Mouse (Mus musculus) monocyte, adult 5-6 weeks (primary cell): ENCODE measurements at regions not wholly inside any gene's neighbourhood (a gene's known extent, or its start where the extent isn't known, plus 50 kb on each side); places are given as distances from the start of the nearest gene placed in this dataset.

Source experiments
- ATAC-seq: fragments of 153-309, 156-312 bp; replicated peaks from 2 replicates; pipeline ENCODE4 v1.8.0; 2017; ENCODE audit warnings: mild to moderate bottlenecking; ENCODE audit not compliant: low TSS enrichment, insufficient number of reproducible peaks, severe bottlenecking, poor library complexity, low FRiP score

DNA sequence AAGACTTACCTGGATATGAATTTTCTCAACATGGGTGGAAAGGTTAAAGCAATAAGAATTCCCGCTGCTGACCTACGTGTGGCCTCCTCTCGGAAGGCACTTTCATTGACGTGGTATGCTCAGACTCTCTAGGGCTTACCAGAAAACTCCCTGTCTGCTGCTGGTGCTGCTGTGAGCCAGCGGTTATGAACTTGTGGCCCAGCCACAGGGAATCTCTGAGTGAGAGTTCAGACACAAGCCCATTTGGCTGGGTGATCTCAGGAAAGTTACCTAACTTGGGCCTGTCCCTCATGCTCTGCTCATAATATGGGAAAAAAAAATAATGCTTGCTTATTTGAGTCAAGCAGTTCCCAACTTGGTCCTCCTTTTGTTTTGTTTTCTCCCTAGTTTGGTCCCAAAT lies 459.5 kb upstream of the Adamts5 start:
- ATAC-seq = no peak

GRCm38 (mm10) chr16:86355036-86355435 lies 453.4 kb upstream of the Adamts5 start:
- ATAC-seq = no peak

DNA sequence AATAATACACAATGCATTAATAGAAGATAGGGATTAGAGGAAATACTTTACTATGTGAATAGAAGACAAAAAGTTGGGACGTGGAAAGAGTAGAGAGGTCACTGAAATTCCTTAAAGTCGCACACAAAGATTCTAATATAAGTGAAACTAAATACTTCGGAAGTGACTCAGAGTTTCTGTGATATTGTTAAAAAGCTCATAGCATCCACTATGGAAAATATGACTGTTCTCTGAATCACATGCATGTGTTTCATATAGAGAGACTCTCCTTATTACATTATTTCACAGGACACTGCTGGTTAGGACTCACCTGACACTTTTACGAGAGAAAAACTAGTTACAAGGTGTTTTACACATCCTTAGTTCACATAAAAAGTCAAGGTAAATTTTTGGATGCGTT lies 446.1 kb upstream of the Adamts5 start:
- ATAC-seq = no peak

DNA sequence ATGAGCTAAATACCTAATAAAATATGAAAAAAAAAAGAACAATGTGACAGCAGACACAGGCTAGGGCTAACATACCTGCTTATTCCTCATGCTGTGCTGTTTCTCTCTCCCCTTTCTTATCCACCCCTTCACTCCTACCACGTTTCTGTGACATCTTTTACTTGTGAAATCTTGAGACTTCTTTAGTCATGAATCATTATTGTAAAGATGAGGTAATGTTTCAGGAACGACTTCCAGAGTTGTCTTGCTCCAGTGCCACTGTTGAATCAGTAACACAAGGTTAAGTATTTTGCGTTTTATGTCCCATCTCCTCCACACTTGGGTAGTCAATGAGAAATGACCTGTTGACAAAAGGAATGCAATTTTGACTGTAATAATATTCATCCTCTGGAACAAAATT lies 445.3 kb upstream of the Adamts5 start:
- no peak for ATAC-seq

DNA sequence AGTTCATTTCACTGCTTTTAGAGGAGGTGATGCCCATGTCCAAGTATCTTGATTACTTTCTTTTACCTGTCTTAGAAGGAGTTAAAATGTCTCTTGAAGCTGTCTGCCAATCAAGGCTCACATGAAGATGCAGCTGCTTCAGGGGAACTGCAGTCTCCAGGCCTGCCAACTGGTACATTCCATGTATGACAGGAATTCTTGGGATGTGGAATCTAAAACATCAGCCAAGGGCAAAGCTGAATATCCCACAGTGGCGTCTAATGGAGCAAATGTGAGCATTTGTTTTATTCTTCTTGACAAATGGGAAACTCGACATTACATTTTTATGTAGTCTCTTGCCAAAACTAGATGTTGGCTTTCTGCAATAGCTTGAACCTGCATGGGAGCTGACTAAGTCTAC lies 438.7 kb upstream of the Adamts5 start:
- no peak for ATAC-seq

DNA sequence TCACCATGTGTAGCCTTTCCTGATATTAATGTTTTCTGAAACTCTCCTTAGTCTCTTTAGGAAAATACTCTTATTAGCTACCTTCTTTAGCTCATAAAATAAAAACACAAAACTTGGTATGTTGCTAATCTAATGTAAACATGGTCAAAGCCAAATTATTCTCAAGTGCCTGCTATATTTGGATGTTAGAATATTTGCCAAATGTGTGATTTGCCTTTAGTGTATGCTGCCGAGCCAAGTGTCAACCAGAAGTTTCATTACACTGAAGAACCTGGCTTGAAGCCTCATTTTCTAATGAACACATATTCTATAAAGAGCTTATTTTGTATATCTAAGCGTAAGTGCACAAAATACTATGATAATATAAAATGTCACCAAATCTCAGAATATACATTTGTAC lies 423.8 kb upstream of the Adamts5 start:
- no peak for ATAC-seq

GRCm38 (mm10) chr16:86318898-86319297 lies 417.3 kb upstream of the Adamts5 start:
- ATAC-seq = no peak

GRCm38 (mm10) chr16:86309696-86310095 lies 408.1 kb upstream of the Adamts5 start:
- ATAC-seq = no peak

DNA sequence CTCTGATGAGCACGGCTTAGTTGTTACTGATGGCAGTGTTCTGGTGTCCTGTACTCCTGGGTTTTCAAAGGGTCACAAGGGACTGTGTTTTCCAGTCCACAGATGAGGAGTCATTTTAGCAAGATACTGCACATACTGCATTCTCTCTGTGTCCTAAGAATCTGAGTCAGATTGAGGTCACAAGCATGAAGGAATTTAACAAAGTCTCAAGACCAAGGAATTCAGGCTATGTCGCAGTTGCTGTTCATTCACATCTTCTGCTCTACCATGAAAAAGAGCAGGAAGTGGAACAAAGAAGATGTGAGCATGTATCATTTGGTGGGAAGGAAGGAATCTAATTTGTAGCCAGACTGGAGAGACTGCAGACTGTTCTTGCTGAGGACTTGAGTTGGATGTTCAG lies 402.2 kb upstream of the Adamts5 start:
- ATAC-seq = no peak

DNA sequence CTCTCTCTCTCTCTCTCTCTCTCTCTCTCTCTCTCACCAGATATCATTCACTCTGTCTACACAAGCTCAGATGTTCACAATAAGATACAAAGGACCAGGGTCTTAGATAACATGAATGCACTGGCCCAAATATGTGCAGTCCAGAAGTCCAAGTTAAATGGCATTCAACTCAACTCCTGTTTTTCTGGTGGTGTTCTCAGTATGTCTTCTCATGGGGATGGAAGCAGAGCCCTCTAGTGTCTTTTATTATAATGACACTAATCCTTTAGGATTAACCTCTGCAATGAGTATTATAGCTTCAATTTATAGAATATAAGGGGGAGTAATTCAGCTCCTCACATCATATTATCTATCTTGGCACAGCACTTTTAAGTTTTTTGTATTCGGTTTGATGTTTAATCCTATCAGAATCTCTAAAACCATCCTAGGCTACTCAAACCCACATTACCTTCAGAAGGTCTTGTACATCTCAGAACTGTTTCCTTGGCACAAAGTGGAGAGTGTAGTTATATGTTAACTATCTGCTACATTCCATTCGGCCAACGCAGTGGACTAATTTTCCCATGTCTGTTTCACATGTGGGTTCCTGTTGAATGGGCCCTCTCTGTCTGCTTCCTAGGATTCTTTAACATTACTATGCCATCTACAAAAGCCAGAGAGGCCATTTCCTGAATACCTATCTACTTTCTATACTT lies 401.0 kb upstream of the Adamts5 start:
- no peak for ATAC-seq

DNA sequence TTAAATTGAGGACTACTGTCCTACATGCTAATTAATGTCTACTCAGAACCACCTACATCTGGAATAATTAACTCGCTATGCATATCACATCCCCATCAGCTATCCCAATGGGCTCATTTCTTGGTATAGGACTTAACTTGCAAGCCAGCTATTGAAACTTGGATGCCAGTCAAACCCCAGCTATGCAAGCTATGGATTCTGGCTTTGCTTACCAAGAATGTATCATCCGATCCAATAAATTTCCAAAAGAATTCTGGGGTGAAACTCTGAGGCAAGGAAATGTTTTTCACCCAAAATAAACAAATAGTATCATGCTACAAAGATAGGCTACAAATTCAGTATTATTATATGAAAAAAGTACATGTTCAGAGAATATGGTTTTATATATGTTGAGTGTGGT lies 392.8 kb upstream of the Adamts5 start:
- no peak for ATAC-seq

GRCm38 (mm10) chr16:86281326-86281725 lies 379.7 kb upstream of the Adamts5 start:
- no peak for ATAC-seq

DNA sequence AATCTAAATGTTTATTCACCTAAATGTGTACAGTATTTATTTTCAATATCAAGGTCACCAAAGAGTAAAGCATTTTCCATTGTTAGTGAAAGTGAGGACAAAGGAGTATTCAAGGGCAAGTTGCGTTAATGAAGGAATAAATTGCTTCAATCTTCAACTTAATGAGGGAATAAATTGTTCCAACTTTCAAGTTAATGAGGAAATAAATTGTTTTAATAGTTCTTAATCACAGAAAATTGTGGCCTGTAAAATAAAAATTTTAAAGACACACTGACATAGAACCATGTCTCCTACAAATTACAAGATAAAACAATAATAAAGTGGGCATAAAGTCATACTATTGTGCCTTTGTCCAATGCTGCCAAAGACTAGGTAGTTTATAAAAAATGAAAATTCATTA lies 375.4 kb upstream of the Adamts5 start:
- ATAC-seq = no peak

GRCm38 (mm10) chr16:86261612-86262011 lies 360.0 kb upstream of the Adamts5 start:
- ATAC-seq = no peak

DNA sequence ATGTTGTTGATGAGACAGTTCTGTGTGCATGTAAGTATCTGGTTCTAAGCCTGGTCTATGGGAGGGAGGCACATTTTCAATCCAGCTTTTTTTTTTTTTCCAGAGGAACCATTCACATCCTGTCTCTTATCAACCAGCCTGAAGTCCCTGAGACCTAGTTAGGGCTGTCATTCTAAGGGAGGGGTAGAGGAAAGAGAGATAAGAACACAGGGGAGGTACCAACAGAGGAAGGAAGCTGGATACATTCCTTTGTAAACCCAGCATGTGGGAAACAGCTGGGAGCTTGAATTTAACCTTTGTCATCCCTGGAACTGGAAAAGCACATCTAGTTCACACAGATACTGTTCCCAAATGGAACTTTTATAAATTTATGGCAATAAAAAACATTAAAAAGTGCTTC lies 351.0 kb upstream of the Adamts5 start:
- ATAC-seq = no peak

GRCm38 (mm10) chr16:86250021-86250420 lies 348.4 kb upstream of the Adamts5 start:
- ATAC-seq = no peak

- ATAC-seq = no peak
These were observed 342.6 kb upstream of the Adamts5 start for GRCm38 (mm10) chr16:86244191-86244590.

DNA sequence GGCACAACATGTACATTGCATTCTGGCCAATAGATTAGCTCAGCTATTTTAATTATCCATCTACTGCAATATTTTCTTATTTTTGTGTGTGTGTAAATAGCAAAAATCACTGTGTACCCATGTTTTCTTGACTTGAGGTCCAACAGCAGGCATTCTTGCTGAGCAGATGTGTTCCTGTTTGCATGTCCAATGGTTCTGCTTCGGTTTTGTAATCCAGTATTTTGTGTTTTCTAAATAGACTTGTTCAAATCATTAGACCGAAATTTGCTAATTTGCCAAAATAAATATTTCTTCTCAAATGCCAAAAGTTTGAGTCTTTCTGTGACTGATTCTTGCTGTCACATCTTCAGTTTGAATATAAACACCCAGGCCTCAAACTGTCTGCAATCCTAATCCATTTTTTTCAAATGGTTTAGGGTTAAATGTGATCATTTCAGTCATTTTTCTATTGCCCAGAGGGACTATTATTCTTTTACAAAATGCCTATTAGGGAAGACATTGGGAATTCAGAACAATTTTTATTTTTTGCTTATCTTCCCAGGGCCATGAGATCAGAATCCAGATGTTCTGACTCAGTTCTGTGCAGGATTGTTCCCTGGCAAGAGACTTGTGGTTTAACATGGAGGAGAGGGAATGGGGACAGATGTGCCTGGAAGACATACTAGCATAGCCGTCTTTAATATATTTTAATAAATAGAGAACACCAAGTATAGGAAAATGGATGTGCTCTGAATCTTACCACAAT lies 341.3 kb upstream of the Adamts5 start:
- no peak for ATAC-seq

- ATAC-seq = no peak
These were observed 321.4 kb upstream of the Adamts5 start for GRCm38 (mm10) chr16:86222997-86223396.

GRCm38 (mm10) chr16:86210547-86210946 lies 308.9 kb upstream of the Adamts5 start:
- no peak for ATAC-seq
